Comparison of ENCODE assay signal across 8 mouse cellular contexts in genomic region chr5:63969476-63970112, GRCm38 (mm10). TPM values are rescaled to one million over a fixed set of nuclear protein-coding genes. Genes with fewer than 3 reads are reported as not detected.
DNase-seq lines count a peak whose midpoint lies in the region; ATAC-seq and TF ChIP-seq lines count a peak whose summit lies in the region.

No protein-coding gene starts in this region.

- DNase-seq in lung, embryonic 14.5 days = peak; percentile 52
- DNase-seq in lung, postnatal 10 days = no peak
- peak; percentile 35 for DNase-seq in embryo, embryonic 10 days (ENCODE audit: low spot score)
- no peak for DNase-seq in gastrocnemius, postnatal 10 days

- H3K4me1 ChIP-seq in lung, embryonic 14.5 days (ENCODE audit: insufficient read depth) = 0 out of 2 replicates have a peak, but pooled peaks cover 12% of the 10 kb centered on the region
- H3K4me1 ChIP-seq in hindbrain, embryonic 13.5 days (replicated peaks) = peaks cover 22% of the 10 kb centered on the region
- H3K4me1 ChIP-seq in midbrain, embryonic 15.5 days = peaks cover 12% of the 10 kb centered on the region

- no peaks in the 10 kb centered on the region for H3K27me3 ChIP-seq in lung, embryonic 14.5 days (ENCODE audit: insufficient read depth, low read length)
- no peaks in the 10 kb centered on the region for H3K27me3 ChIP-seq in hindbrain, embryonic 13.5 days
- H3K27me3 ChIP-seq in midbrain, embryonic 15.5 days (replicated peaks) = no peaks in the 10 kb centered on the region

- H3K36me3 ChIP-seq in lung, embryonic 14.5 days (ENCODE audit: insufficient read depth) = no peaks in the 10 kb centered on the region
- no peaks in the 10 kb centered on the region for H3K36me3 ChIP-seq in hindbrain, embryonic 13.5 days
- no peaks in the 10 kb centered on the region for H3K36me3 ChIP-seq in midbrain, embryonic 15.5 days (replicated peaks)

- no peak overlapping the region for H3K9ac ChIP-seq in lung, embryonic 14.5 days
- H3K9ac ChIP-seq in hindbrain, embryonic 13.5 days = no peak overlapping the region
- no peak overlapping the region for H3K9ac ChIP-seq in midbrain, embryonic 15.5 days

- H3K27ac ChIP-seq in lung, embryonic 14.5 days (ENCODE audit: low read depth) = peak overlapping the region; percentile 39
- peak overlapping the region; percentile 23; the same call in 1 of the 2 replicates for H3K27ac ChIP-seq in hindbrain, embryonic 13.5 days
- H3K27ac ChIP-seq in midbrain, embryonic 15.5 days = no peak overlapping the region

- 15% methylated on average over 5 of the region's 5 CpGs for WGBS in lung, embryonic 14.5 days
- 34% methylated on average over 5 of the region's 5 CpGs for WGBS in hindbrain, embryonic 13.5 days
- WGBS in midbrain, embryonic 15.5 days = 33% methylated on average over 5 of the region's 5 CpGs

- no peak for TF ChIP-seq CTCF in lung, embryonic 14.5 days (IDR thresholded peaks at IDR 0.05; ENCODE audit: low read depth)

- no peak for ATAC-seq in lung, embryonic 14.5 days (ENCODE audit: insufficient read depth)
- ATAC-seq in hindbrain, embryonic 13.5 days (ENCODE audit: low FRiP score) = no peak
- no peak for ATAC-seq in midbrain, embryonic 15.5 days (replicated peaks)
- ATAC-seq in granulocyte monocyte progenitor cell, adult 5-6 weeks (replicated peaks; ENCODE audit: poor library complexity, severe bottlenecking) = no peak
- ATAC-seq in frontal cortex, adult (ENCODE audit: low TSS enrichment) = no peak

- H3K4me2 ChIP-seq in lung, embryonic 14.5 days = peak overlapping the region; percentile 80
- peak overlapping the region; percentile 87 for H3K4me2 ChIP-seq in hindbrain, embryonic 13.5 days
- H3K4me2 ChIP-seq in midbrain, embryonic 15.5 days = peak overlapping the region; percentile 94; the same call in 1 of the 2 replicates

- H3K4me3 ChIP-seq in lung, embryonic 14.5 days (ENCODE audit: low read depth, low read length) = peak overlapping the region; percentile 75
- H3K4me3 ChIP-seq in hindbrain, embryonic 13.5 days = peak overlapping the region; percentile 73
- H3K4me3 ChIP-seq in midbrain, embryonic 15.5 days = peak overlapping the region; percentile 82

- no peaks in the 10 kb centered on the region for H3K9me3 ChIP-seq in lung, embryonic 14.5 days (ENCODE audit: low read depth, low read length)
- no peaks in the 10 kb centered on the region for H3K9me3 ChIP-seq in hindbrain, embryonic 13.5 days
- no peaks in the 10 kb centered on the region for H3K9me3 ChIP-seq in midbrain, embryonic 15.5 days

RNA-seq across cellular contexts. Expression of gene Rell1, which starts 0.9 kb away (rescaled TPM):
- 15.7 and 16.6 TPM in 2 replicates for polyA plus RNA-seq in lung, embryonic 14.5 days (2014; fragmentation: Nextera tagmentation; extraction: Ambion mirVana)
- polyA plus RNA-seq in hindbrain, embryonic 13.5 days (2015; fragmentation: Nextera tagmentation; extraction: Ambion mirVana) = 9.0 and 10.2 TPM in 2 replicates
- 8.9 and 9.0 TPM in 2 replicates for polyA plus RNA-seq in midbrain, embryonic 15.5 days (2015; fragmentation: Nextera tagmentation; extraction: Ambion mirVana)
- 7.3 and 16.2 TPM in 2 replicates for total RNA-seq in granulocyte monocyte progenitor cell, adult 5-6 weeks (2014; fragmentation: Nextera tagmentation)
- total RNA-seq in granulocyte monocyte progenitor cell, adult 5-6 weeks (2017) = 9.3 and 12.1 TPM in 2 replicates
- total RNA-seq in gastrocnemius, postnatal 10 days (2021) = 10 to 100 TPM; 16.0 to 16.3 TPM

Comparison
In these comparisons a context has a peak if more than half of its experiments do, and no peak if none do; other contexts are left out.
1. DNase-seq: peak in lung, embryonic 14.5 days (single experiment) and embryo, embryonic 10 days (single experiment); none in lung, postnatal 10 days (single experiment) and gastrocnemius, postnatal 10 days (single experiment).
2. Peak in every context shown above with its lines, with median percentiles within 50 percentile points of each other: H3K4me2 ChIP-seq and H3K4me3 ChIP-seq.